Mouse (Mus musculus) bone marrow, adult 2 months (tissue): ENCODE results near the gene Mta3. TPM values are rescaled to one million over a fixed set of nuclear protein-coding genes. Genes with fewer than 3 reads are reported as not detected.

Experiments used
- H3K27ac ChIP-seq: fragments of 200-500 bp; 2 replicates; pipeline ENCODE4 v1.5.1; 2012; ENCODE audit warnings: low read depth, mild to moderate bottlenecking, control low read depth, inconsistent platforms, low read length; ENCODE audit not compliant: control insufficient read depth, poor library complexity, insufficient read depth
- H3K4me1 ChIP-seq: fragments of 200-500 bp; 2 replicates; pipeline ENCODE4 v1.6.1; 2011; ENCODE audit warnings: low read length; ENCODE audit not compliant: control insufficient read depth, insufficient read depth
- H3K4me3 ChIP-seq: fragments of 200-500 bp; replicated peaks from 2 replicates; pipeline ENCODE3; 2011; ENCODE audit warnings: mild to moderate bottlenecking, low read depth, low read length, control low read depth; ENCODE audit not compliant: control insufficient read depth
- CTCF ChIP-seq: fragments of 200-500 bp; IDR thresholded peaks from 2 replicates; pipeline ENCODE4 v1.5.1; 2011; ENCODE audit warnings: low read length, control low read depth; ENCODE audit not compliant: control insufficient read depth, insufficient read depth
- POLR2A ChIP-seq: fragments of 200-500 bp; IDR thresholded peaks from 2 replicates; pipeline ENCODE4 v1.6.1; 2011; ENCODE audit warnings: low read depth, mild to moderate bottlenecking, control low read depth, low read length, borderline replicate concordance; ENCODE audit not compliant: control insufficient read depth
- WGBS: fragments of 180-500 bp; shearing (Covaris S2); methylation state at CpG from one replicate; pipeline ENCODE4 v1.1.7; 2018; 5-methylcytosine and 5-hydroxymethylcytosine counted together
- polyA plus RNA-seq: library from polyadenylated mRNA; stranded (reverse); fragments of >200 nt; gene quantifications from 2 replicates; pipeline ENCODE4 v1.2.4, GENCODE M21; 2011; ENCODE audit warnings: low replicate concordance; ENCODE audit not compliant: missing spikeins, insufficient read depth, insufficient read length

Mta3 gene
- polyA plus RNA-seq, 1 experiment, result 15.8 TPM

DNA sequence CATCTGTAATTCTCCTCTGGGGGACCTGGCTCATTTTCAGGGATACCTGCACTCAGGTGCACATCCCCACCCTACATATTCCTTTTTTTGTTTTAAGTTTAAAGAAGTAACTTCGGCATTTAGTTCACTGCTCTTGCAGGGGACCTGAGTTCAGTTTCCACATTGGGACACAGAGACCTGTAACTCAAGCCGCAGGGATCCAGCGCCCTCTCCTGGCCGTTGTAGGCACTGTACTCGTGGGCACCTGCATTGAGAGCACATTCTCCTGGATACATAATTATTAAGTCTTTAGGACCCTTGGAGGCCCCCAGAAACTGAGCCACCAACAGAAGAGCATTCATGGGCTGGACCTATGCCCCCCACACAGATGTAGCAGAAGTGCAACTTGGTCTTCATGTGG, 26.8 kb downstream of the Mta3 start:
- H3K27ac ChIP-seq, result no peak overlapping the region
- TF ChIP-seq POLR2A, result no peak
- TF ChIP-seq CTCF, result peak; percentile 99
- 20% methylated on average over 5 of the region's 5 CpGs for WGBS
- no peak overlapping the region for H3K4me3 ChIP-seq
- peaks cover 2% of the 10 kb centered on the region for H3K4me1 ChIP-seq

DNA sequence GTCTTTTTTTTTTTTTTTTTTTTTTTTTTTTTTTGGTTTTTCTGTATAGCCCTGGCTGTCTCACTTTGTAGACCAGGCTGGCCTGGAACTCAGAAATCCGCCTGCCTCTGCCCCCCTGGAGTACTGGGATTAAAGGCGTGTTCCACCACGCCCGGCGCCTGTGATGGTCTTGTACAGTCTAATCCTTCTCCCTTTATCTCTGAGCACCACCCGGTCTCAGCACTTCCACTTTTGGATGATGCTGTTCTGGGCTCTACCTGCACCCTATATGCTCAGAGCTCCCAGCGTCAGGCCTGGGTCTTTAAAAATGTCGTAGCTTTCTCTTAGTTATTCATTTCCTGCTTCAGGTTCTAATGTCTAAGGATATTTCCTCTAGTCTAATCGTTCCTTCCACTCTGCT, 30.7 kb downstream of the Mta3 start:
- 50% methylated on average over 9 of the region's 9 CpGs for WGBS
- Histone ChIP-seq H3K4me3 (no peak overlapping the region), H3K4me1 (no peaks in the 10 kb centered on the region; the same call in 1 of the 2 replicates), H3K27ac (no peak overlapping the region; the same call in 1 of the 2 replicates)
- TF ChIP-seq POLR2A (no peak), CTCF (no peak)

DNA sequence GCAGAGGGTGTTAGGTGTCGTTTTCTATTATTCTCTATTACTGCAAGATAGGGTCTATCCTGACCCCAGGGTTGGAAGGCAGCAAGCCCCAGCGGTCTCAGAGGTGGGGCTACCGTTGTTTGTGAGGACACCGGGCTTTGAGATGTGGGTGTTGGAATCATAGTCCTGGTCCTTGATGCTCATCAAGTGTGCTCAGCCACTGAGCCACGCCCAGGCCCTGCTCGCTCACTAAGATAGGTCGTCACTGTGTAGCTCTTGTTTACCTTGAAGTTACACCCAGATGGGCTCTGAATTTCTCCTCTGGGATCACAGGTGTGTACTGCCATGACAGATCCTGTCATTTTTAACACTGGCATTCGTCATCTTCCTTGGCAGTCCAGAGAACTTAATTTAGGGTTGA, 31.8 kb downstream of the Mta3 start:
- Histone ChIP-seq H3K4me1 (no peaks in the 10 kb centered on the region; the same call in 1 of the 2 replicates), H3K27ac (no peak overlapping the region), H3K4me3 (no peak overlapping the region)
- TF ChIP-seq CTCF, result no peak
- no peak for TF ChIP-seq POLR2A
- WGBS, result 80% methylated on average over 8 of the region's 8 CpGs

DNA sequence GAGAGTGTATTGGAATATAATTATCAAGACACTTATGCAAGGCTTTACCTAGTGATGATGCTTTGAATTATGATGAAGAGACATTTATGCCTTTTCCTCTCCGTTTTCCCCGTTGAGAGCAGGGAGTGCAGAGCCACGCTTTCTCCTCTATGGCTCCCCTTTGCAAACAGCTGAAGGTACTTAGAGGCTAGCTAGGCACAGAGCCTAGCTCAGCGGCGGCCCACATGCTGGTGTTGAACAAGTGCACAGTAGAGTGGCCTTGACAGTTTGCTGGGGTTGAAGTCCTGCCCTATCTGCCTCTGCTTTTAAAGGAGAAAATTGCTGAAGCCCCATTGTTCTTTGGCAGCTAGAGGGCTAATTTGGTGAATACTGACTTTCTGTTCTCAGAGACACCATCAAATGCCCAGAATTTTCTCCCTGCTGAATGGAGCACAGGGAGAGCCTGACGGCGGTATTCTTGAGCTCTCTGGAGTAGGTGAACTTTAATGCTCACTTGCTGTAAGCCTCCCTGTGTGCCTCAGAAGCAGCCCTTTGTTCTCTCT, 34.2 kb downstream of the Mta3 start:
- H3K4me3 ChIP-seq, result no peak overlapping the region
- no peaks in the 10 kb centered on the region; the same call in 1 of the 2 replicates for H3K4me1 ChIP-seq
- WGBS, result 92% methylated on average over 7 of the region's 7 CpGs
- no peak overlapping the region for H3K27ac ChIP-seq
- TF ChIP-seq CTCF, result no peak
- TF ChIP-seq POLR2A, result no peak

DNA sequence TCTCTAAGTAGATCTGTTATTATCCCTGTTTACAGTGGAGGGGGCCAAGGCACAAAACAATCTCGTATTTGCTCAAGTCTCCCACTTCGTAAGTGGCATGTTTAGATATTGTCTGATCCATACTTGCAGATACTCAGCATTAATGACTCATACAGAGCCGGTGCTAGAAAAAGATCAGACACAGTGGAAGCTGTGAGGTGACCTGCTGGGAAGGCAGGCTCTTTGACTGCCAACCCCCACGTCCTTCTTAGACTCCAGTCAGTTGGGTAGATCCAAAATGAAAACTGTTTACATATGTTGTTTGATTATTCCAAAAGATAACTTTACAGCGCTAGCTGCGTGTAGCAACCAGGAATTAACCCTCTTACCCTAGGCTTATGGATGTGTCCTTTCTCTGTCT, 35.3 kb downstream of the Mta3 start:
- Histone ChIP-seq H3K4me3 (no peak overlapping the region), H3K27ac (no peak overlapping the region), H3K4me1 (no peaks in the 10 kb centered on the region)
- no peak for TF ChIP-seq POLR2A
- TF ChIP-seq CTCF, result no peak
- 89% methylated on average over 6 of the region's 6 CpGs for WGBS

DNA sequence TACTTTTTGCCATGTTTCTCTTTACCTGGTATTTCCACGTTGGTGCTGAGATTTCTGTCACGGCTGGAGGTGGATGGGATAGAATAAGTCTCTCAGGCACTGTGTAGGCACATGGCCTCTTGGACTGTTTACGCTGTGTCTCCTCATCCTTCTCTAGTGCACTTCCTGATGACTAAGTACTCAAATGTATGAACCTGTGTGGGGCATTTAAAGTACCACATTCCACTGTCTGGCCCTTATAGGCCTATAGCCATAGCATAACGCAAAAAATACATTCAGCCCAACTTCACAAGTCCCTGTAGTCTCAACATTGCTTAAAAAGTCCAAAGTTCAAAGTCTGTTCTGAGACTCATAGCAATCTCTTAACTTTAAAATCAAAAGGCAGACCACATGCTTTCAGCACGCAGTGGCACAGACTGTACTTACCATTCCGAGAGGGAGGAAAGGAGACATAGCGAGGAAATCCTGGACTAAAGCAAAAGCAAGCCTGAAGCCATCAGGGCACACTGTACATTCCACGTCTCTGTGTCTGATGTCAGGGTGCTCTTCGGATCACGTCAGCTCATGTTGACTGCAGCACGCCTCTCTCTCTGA, 38.4 kb downstream of the Mta3 start:
- no peak for TF ChIP-seq POLR2A
- TF ChIP-seq CTCF, result no peak
- 94% methylated on average over 11 of the region's 11 CpGs for WGBS
- H3K27ac ChIP-seq, result no peak overlapping the region
- peaks cover 2% of the 10 kb centered on the region; the same call in 1 of the 2 replicates for H3K4me1 ChIP-seq
- H3K4me3 ChIP-seq, result no peak overlapping the region

DNA sequence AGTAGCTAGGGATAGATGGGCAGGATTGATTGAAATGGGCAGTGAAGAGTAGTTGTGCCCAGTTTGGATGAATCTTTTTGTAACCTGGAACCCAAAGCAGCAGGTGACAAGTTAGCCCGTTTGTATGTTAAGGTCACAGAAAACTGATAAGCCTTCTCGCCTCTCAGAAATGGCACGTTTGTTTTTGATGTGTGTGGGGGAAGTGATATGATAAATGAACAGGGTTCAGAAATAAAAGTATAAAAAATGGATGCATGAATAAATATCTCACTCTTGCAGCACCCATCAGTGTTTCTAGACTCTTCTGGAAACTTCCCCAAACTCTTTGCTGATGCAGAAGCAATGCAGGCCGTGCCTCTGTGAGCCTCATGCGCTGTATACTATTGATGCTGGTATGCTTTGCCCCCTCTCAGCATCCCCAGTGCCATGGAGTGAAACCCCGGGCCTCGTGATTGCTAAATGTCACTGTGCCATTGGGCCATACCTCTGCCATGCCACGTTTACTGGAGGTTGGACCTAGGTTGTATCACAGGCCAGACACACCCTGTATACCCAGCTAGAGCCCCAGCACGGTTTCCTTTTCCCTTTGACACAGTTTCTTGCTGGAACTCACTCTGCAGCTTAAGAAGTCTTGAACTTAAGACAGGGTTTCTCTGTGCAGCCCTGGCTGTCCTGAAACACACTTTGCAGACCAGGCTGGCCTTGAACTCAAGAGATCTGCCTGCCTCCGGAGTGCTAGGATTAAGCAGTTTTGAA, 41.6 kb downstream of the Mta3 start:
- peaks cover 2% of the 10 kb centered on the region; the same call in 1 of the 2 replicates for H3K4me1 ChIP-seq
- H3K27ac ChIP-seq, result peak overlapping the region; percentile 42; the same call in 1 of the 2 replicates
- no peak overlapping the region for H3K4me3 ChIP-seq
- WGBS, result 57% methylated on average over 10 of the region's 10 CpGs
- TF ChIP-seq POLR2A (no peak), CTCF (no peak)

DNA sequence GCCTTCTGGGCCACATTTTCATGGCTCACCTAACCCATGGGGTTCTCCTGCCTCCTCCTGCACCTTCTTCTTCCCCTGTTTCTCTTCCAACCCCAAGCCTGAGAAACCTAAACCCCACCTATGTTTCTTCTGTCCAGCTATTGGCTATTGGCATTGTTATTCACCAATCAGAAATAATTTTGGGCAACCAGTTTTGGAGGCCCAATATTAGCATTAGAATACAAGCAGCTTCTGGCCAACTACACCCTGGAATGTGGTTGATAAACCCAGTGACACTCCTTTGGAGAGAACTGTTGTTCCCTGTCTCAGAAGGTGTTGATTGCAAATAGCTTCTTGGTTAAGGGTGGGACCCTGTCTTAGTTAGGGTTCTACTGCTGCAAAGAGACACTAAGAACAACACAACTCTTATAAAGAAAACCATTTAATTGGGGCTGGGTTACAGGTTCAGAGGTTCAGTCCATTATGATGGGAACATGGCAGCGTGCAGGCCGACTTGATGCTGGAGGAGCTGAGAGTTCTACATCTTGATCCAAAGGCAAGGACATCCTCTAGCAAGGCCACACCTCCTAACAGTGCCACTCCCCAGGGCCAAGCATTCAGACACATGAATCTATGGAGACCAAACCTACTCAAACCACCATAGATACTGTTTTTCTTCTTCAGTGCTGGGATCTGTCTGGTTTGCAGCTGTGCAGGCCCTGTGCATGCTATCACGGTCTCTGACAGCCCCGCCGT, 44.4 kb downstream of the Mta3 start:
- WGBS, result 88% methylated on average over 5 of the region's 5 CpGs
- H3K27ac ChIP-seq, result no peak overlapping the region
- peaks cover 2% of the 10 kb centered on the region; the same call in 1 of the 2 replicates for H3K4me1 ChIP-seq
- TF ChIP-seq POLR2A (no peak), CTCF (no peak)
- H3K4me3 ChIP-seq, result no peak overlapping the region
